Mouse (Mus musculus) midbrain, postnatal 0 days (tissue): ENCODE results near the gene Itsn1. TPM values are rescaled to one million over a fixed set of nuclear protein-coding genes. Genes with fewer than 3 reads are reported as not detected.

Source experiments
- ATAC-seq: fragments of 200-750 bp; cut with Nextera tagmentation; 2 replicates; pipeline ENCODE4 v1.8.0; 2017; ENCODE audit warnings: moderate number of reproducible peaks, mild to moderate bottlenecking, moderate TSS enrichment, moderate library complexity; ENCODE audit not compliant: low FRiP score
- DNase-seq: peaks from one replicate; pipeline ENCODE4 v3.0.0-alpha.2; 2015; ENCODE audit warnings: low spot score
- H3K27ac ChIP-seq: fragments of 300-500 bp; sonication (generic); 2 replicates; pipeline ENCODE4 v1.5.1; 2014; ENCODE audit warnings: low read depth, mild to moderate bottlenecking, low read length, mixed read lengths
- H3K27me3 ChIP-seq: fragments of 300-500 bp; sonication (generic); 2 replicates; pipeline ENCODE4 v1.6.1; 2014; ENCODE audit warnings: low read length, control low read depth, mixed read lengths; ENCODE audit not compliant: insufficient read depth
- H3K36me3 ChIP-seq: fragments of 300-500 bp; sonication (generic); 2 replicates; pipeline ENCODE4 v1.6.1; 2014; ENCODE audit warnings: low read length, control low read depth, mixed read lengths; ENCODE audit not compliant: insufficient read depth
- H3K4me1 ChIP-seq: fragments of 300-500 bp; sonication (generic); 2 replicates; pipeline ENCODE4 v1.6.1; 2014; ENCODE audit warnings: mild to moderate bottlenecking, control low read depth, antibody characterized with exemption, low read length, mixed read lengths; ENCODE audit not compliant: insufficient read depth
- H3K4me2 ChIP-seq: fragments of 300-500 bp; sonication (generic); 2 replicates; pipeline ENCODE4 v1.6.1; 2014; ENCODE audit warnings: low read depth, mild to moderate bottlenecking, low read length, mixed read lengths; ENCODE audit not compliant: poor library complexity, severe bottlenecking
- H3K4me3 ChIP-seq: fragments of 300-500 bp; sonication (generic); 2 replicates; pipeline ENCODE4 v1.5.1; 2014; ENCODE audit warnings: low read depth, mild to moderate bottlenecking, low read length, moderate library complexity
- H3K9ac ChIP-seq: fragments of 300-500 bp; sonication (generic); replicated peaks from 2 replicates; pipeline ENCODE4 v1.6.1; 2014; ENCODE audit warnings: mild to moderate bottlenecking, low read length, moderate library complexity, mixed read lengths; ENCODE audit not compliant: poor library complexity, severe bottlenecking
- H3K9me3 ChIP-seq: fragments of 300-500 bp; sonication (generic); 2 replicates; pipeline ENCODE4 v1.6.1; 2016; ENCODE audit warnings: low read length, control low read depth
- CTCF ChIP-seq: IDR thresholded peaks from 2 replicates; pipeline ENCODE4 v1.5.1; 2016; ENCODE audit warnings: antibody characterized with exemption, mild to moderate bottlenecking
- WGBS: fragments of 180-500 bp; shearing (Covaris S2); extraction: QIAGEN DNeasy Blood & Tissue Kit; methylation state at CpG from one replicate; pipeline ENCODE4 v1.1.7; 2014; 5-methylcytosine and 5-hydroxymethylcytosine counted together
- polyA plus RNA-seq: library from polyadenylated mRNA; unstranded; fragments of >200 nt; fragmentation: Nextera tagmentation; extraction: Ambion mirVana; gene quantifications from 2 replicates; pipeline ENCODE4 v1.2.1, GENCODE M21; 2015
- total RNA-seq: library from RNA; depleted of rRNA; stranded (reverse); fragments of >200 nt; gene quantifications from 2 replicates; pipeline ENCODE4 v1.2.3, GENCODE M21; 2014

The Itsn1 gene
- total and polyA plus RNA-seq, 2 experiments from 2014 or later, result 34.0 to 78.7 TPM

DNA sequence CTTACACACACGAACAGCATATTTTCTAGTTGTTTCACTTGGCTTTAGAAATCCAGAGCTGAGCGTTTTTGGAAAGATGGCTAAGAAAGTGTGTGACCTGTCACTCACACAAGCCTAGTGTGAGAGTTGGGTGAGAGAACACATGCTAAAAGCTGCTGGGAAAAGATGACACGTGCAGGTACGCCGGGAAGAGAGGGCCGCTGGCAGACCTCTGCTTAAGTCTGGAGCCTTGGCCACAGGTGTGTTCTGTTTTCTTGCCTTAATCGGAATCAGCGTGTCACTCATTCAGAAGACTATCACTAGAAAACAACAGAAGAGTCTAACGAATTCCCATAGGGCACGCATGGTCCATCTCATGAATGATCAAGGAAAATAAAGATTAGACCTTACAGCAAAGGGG, 50.5 kb downstream of the Itsn1 start:
- WGBS, result 76% methylated on average over 10 of the region's 10 CpGs
- no peak for DNase-seq
- H3K27me3 ChIP-seq, result no peaks in the 10 kb centered on the region

DNA sequence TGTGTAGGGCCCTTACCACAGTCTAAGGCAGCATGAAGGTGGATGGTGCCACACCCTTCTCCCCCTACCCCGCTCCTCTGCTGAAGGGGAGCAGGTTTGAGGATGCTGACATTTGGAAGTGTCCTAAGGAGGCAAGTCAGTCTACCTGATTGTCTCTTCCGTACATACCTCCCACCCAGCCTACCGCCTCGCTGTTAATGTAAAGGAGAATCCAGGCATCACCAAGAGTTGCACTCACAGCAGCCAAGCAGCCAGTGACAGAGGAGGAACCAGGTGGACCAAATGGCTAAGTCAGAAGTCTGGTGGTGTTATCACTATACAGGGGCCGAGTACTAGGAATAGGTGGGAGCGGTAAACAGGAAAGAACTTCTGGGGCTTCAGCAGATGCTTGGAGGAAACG, 51.1 kb downstream of the Itsn1 start:
- no peak for ATAC-seq
- WGBS, result 92% methylated on average over 7 of the region's 7 CpGs

More for the DNA sequence above, 50.5 kb downstream of the Itsn1 start:
- Histone ChIP-seq H3K4me3 (no peak overlapping the region), H3K4me2 (no peak overlapping the region), H3K4me1 (no peaks in the 10 kb centered on the region), H3K9me3 (no peaks in the 10 kb centered on the region), H3K27ac (no peak overlapping the region), H3K36me3 (peaks cover 9% of the 10 kb centered on the region; the same call in 1 of the 2 replicates), H3K9ac (no peak overlapping the region)
- ATAC-seq, result no peak
- TF ChIP-seq CTCF, result no peak

DNA sequence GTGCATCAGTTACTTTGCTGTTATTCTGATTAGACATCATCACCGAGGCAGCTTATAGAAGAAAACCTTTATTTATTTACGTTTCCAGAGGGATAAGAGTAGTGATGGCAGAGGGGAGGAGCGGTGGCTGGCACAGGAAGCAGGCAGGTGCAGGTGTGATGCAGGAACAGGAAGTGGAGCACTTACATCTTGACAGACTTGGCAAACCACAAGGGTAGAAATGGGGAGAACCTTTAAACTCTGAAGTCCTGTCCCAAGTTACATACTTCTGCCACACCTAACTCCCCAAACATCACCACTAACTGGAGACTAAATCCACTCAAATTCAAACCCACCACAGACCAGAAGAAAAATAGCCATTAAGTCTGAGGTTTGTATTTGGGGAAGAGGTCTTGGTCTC, 51.7 kb downstream of the Itsn1 start:
- Histone ChIP-seq H3K4me1 (no peaks in the 10 kb centered on the region), H3K9ac (no peak overlapping the region), H3K36me3 (peaks cover 12% of the 10 kb centered on the region; the same call in 1 of the 2 replicates), H3K4me3 (no peak overlapping the region), H3K9me3 (no peaks in the 10 kb centered on the region), H3K27ac (no peak overlapping the region), H3K27me3 (no peaks in the 10 kb centered on the region), H3K4me2 (no peak overlapping the region)
- 89% methylated on average over 3 of the region's 3 CpGs for WGBS
- ATAC-seq (no peak), DNase-seq (no peak)
- no peak for TF ChIP-seq CTCF

More for the DNA sequence above, 51.1 kb downstream of the Itsn1 start:
- H3K4me2 ChIP-seq, result no peak overlapping the region
- no peaks in the 10 kb centered on the region for H3K4me1 ChIP-seq
- no peaks in the 10 kb centered on the region for H3K9me3 ChIP-seq
- peaks cover 12% of the 10 kb centered on the region; the same call in 1 of the 2 replicates for H3K36me3 ChIP-seq
- H3K4me3 ChIP-seq, result no peak overlapping the region
- no peak overlapping the region for H3K9ac ChIP-seq
- TF ChIP-seq CTCF, result no peak
- DNase-seq, result no peak
- no peak overlapping the region for H3K27ac ChIP-seq
- no peaks in the 10 kb centered on the region for H3K27me3 ChIP-seq

DNA sequence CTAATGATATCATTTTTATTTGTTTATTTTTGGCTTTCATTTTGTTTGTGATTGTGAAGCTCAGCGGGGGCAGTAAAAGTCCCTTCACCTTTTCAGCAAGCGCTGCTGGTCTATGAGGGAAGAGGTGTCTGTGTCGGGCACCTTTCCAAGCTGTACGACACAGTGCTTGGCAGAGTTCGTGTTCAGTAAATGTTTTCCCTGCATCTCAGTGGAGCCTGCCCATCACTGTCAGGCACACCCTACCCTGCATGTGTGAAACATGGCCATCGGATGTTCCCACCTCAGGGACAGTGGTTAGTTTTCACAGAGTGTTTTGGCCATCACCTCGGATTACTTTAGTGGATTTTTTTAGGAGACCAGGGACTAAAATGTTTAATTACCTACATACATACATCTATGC, 54.1 kb downstream of the Itsn1 start:
- DNase-seq (no peak), ATAC-seq (no peak)
- H3K36me3 ChIP-seq, result peaks cover 16% of the 10 kb centered on the region; the same call in 1 of the 2 replicates
- no peak overlapping the region for H3K27ac ChIP-seq
- H3K9me3 ChIP-seq, result no peaks in the 10 kb centered on the region
- 87% methylated on average over 7 of the region's 7 CpGs for WGBS
- no peak overlapping the region for H3K9ac ChIP-seq
- no peak for TF ChIP-seq CTCF
- H3K4me3 ChIP-seq, result no peak overlapping the region
- no peaks in the 10 kb centered on the region for H3K27me3 ChIP-seq
- H3K4me1 ChIP-seq, result no peaks in the 10 kb centered on the region
- H3K4me2 ChIP-seq, result no peak overlapping the region

DNA sequence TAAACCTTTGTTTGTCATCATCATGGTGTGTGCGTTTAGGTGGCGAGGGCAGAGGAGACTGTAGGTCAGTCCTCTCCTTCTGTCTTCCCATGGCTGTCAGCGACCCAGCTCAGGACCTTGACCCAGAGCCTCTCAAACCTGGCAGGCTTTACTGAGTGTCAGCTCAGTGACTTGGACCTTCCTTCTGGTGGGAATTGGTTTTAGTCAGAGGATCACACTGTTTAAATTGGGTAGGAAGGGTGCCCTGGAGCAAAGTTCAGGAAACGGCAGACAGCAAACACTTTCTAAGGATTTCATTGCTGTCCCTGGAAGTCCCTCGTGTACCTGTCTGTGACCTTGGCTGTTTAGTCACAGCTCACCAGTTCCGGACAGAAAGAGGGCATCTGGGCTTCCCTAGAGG, 55.2 kb downstream of the Itsn1 start:
- H3K9me3 ChIP-seq, result no peaks in the 10 kb centered on the region
- WGBS, result 82% methylated on average over 6 of the region's 6 CpGs
- DNase-seq, result no peak

DNA sequence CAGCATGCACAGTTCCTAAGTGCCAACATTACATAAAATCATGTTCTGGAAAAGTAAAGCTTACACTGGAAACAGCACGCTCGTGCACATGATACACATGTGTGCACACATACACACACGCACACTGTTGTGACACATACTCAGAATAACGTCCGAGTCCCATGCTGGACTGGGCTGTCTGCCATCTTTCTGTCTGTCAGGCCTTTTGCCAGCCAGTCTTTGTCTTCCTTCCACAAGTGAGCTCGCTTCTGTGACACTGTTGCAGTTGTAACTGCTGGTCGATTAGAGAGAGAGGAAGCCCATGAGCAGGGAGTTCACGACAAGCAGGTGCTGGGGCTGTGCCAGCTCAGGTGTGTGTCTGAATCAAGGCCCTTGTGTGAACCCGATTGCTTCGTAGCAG, 57.3 kb downstream of the Itsn1 start:
- DNase-seq, result peak; percentile 65
- Histone ChIP-seq H3K4me2 (no peak overlapping the region), H3K9me3 (no peaks in the 10 kb centered on the region), H3K36me3 (peaks cover 16% of the 10 kb centered on the region; the same call in 1 of the 2 replicates), H3K4me3 (no peak overlapping the region), H3K27ac (no peak overlapping the region), H3K9ac (no peak overlapping the region), H3K4me1 (no peaks in the 10 kb centered on the region; the same call in 1 of the 2 replicates), H3K27me3 (no peaks in the 10 kb centered on the region)
- 71% methylated on average over 10 of the region's 10 CpGs for WGBS
- no peak for ATAC-seq
- no peak for TF ChIP-seq CTCF

More for the DNA sequence above, 55.2 kb downstream of the Itsn1 start:
- H3K36me3 ChIP-seq, result peaks cover 16% of the 10 kb centered on the region; the same call in 1 of the 2 replicates
- H3K4me1 ChIP-seq, result no peaks in the 10 kb centered on the region
- no peak overlapping the region for H3K4me3 ChIP-seq
- TF ChIP-seq CTCF, result no peak
- H3K9ac ChIP-seq, result no peak overlapping the region
- ATAC-seq, result no peak
- no peak overlapping the region for H3K27ac ChIP-seq
- H3K4me2 ChIP-seq, result no peak overlapping the region
- no peaks in the 10 kb centered on the region for H3K27me3 ChIP-seq
